Mouse (Mus musculus) lung, adult 2 months (tissue): ENCODE data around the gene Gnb4. TPM values are rescaled to one million over a fixed set of nuclear protein-coding genes. Genes with fewer than 3 reads are reported as not detected.
A peak's percentile ranks its signal among the peaks of the same experiment; 100 is the strongest.

Experiments used
- DNase-seq: peaks from one replicate; pipeline ENCODE4 v3.0.0; 2022
- H3K4me1 ChIP-seq: fragments of 200-500 bp; 2 replicates; pipeline ENCODE4 v1.6.1; 2011; ENCODE audit warnings: low read length; ENCODE audit not compliant: control insufficient read depth, insufficient read depth
- H3K4me3 ChIP-seq: fragments of 200-500 bp; replicated peaks from 2 replicates; pipeline ENCODE3; 2011; ENCODE audit warnings: low read depth, mild to moderate bottlenecking, control low read depth, low read length; ENCODE audit errors: extremely low read depth
- CTCF ChIP-seq: fragments of 200-500 bp; IDR thresholded peaks from 2 replicates; pipeline ENCODE4 v1.5.1; 2011; ENCODE audit warnings: mild to moderate bottlenecking, low read length, control low read depth; ENCODE audit not compliant: insufficient read depth
- POLR2A ChIP-seq: fragments of 200-500 bp; IDR thresholded peaks from 2 replicates; pipeline ENCODE4 v1.6.1; 2011; ENCODE audit warnings: low read depth, mild to moderate bottlenecking, control low read depth, low read length, borderline replicate concordance; ENCODE audit errors: extremely low read depth
- WGBS: fragments of 180-500 bp; shearing (Covaris S2); methylation state at CpG from one replicate; pipeline ENCODE4 v1.1.7; 2018; 5-methylcytosine and 5-hydroxymethylcytosine counted together
- polyA plus RNA-seq: library from polyadenylated mRNA; depleted of rRNA; stranded (reverse); fragments of >200 nt; gene quantifications from 2 replicates; pipeline ENCODE4 v1.2.3, GENCODE M21; 2012

Gene Gnb4
- polyA plus RNA-seq, 1 experiment, result 52.8 TPM

- no peak for DNase-seq
- no peak overlapping the region for H3K4me3 ChIP-seq
- no peaks in the 10 kb centered on the region for H3K4me1 ChIP-seq
- no peak for TF ChIP-seq POLR2A
- TF ChIP-seq CTCF, result no peak
- WGBS, result 92% methylated on average over 3 of the region's 3 CpGs
Measured at GRCm38 (mm10) chr3:32586274-32586673, 30.1 kb downstream of the Gnb4 start.

GRCm38 (mm10) chr3:32583489-32583888, 32.9 kb downstream of the Gnb4 start:
- no peak overlapping the region for H3K4me3 ChIP-seq
- 93% methylated on average over 4 of the region's 4 CpGs for WGBS

GRCm38 (mm10) chr3:32581911-32582310, 34.5 kb downstream of the Gnb4 start:
- TF ChIP-seq POLR2A, result no peak
- no peak for TF ChIP-seq CTCF
- Histone ChIP-seq H3K4me1 (no peaks in the 10 kb centered on the region), H3K4me3 (no peak overlapping the region)
- 82% methylated on average over 3 of the region's 3 CpGs for WGBS
- no peak for DNase-seq

More at GRCm38 (mm10) chr3:32583489-32583888, 32.9 kb downstream of the Gnb4 start:
- DNase-seq, result no peak
- no peaks in the 10 kb centered on the region for H3K4me1 ChIP-seq
- TF ChIP-seq POLR2A (no peak), CTCF (no peak)

- Histone ChIP-seq H3K4me1 (no peaks in the 10 kb centered on the region), H3K4me3 (no peak overlapping the region)
- no peak for DNase-seq
- WGBS, result 75% methylated on average over 3 of the region's 3 CpGs
- TF ChIP-seq CTCF (no peak), POLR2A (no peak)
Measured at GRCm38 (mm10) chr3:32580738-32581137, 35.6 kb downstream of the Gnb4 start.

GRCm38 (mm10) chr3:32578772-32579171, 37.6 kb downstream of the Gnb4 start:
- Histone ChIP-seq H3K4me1 (no peaks in the 10 kb centered on the region), H3K4me3 (no peak overlapping the region)
- WGBS, result 82% methylated on average over 5 of the region's 5 CpGs
- TF ChIP-seq POLR2A (no peak), CTCF (no peak)
- no peak for DNase-seq

- no peak for DNase-seq
- H3K4me1 ChIP-seq, result no peaks in the 10 kb centered on the region
- no peak overlapping the region for H3K4me3 ChIP-seq
- no peak for TF ChIP-seq CTCF
- no peak for TF ChIP-seq POLR2A
- 95% methylated on average over 3 of the region's 3 CpGs for WGBS
Measured at GRCm38 (mm10) chr3:32575151-32575550, 41.2 kb downstream of the Gnb4 start.

GRCm38 (mm10) chr3:32573881-32574280, 42.5 kb downstream of the Gnb4 start:
- H3K4me3 ChIP-seq, result no peak overlapping the region
- WGBS, result 69% methylated on average over 9 of the region's 9 CpGs
- no peak for TF ChIP-seq CTCF
- no peak for TF ChIP-seq POLR2A
- no peak for DNase-seq
- H3K4me1 ChIP-seq, result no peaks in the 10 kb centered on the region

GRCm38 (mm10) chr3:32573086-32573485, 43.3 kb downstream of the Gnb4 start:
- DNase-seq, result no peak
- TF ChIP-seq CTCF (no peak), POLR2A (no peak)

GRCm38 (mm10) chr3:32563401-32563800, 53.0 kb downstream of the Gnb4 start:
- no peak for TF ChIP-seq CTCF
- no peak for TF ChIP-seq POLR2A
- no peaks in the 10 kb centered on the region for H3K4me1 ChIP-seq
- WGBS, result 88% methylated on average over 6 of the region's 6 CpGs
- DNase-seq, result no peak
- H3K4me3 ChIP-seq, result no peak overlapping the region

More at GRCm38 (mm10) chr3:32573086-32573485, 43.3 kb downstream of the Gnb4 start:
- Histone ChIP-seq H3K4me1 (no peaks in the 10 kb centered on the region), H3K4me3 (no peak overlapping the region)
- WGBS, result 90% methylated on average over 2 of the region's 2 CpGs

- TF ChIP-seq CTCF, result 0 out of 2 replicates have a peak, but pooled peaks have one; percentile 18
- no peak for TF ChIP-seq POLR2A
- Histone ChIP-seq H3K4me3 (no peak overlapping the region), H3K4me1 (no peaks in the 10 kb centered on the region)
- 96% methylated on average over 1 of the region's 1 CpGs for WGBS
- DNase-seq, result no peak
Measured at GRCm38 (mm10) chr3:32553061-32553460, 63.3 kb downstream of the Gnb4 start.
